Mouse (Mus musculus) cerebellum, adult 8-10 months (tissue): Measurements from ENCODE around the gene Smtnl1.
A peak's percentile ranks its signal among the peaks of the same experiment; 100 is the strongest.
"Not testable (repeated sequence)": the region's sequence is repeated elsewhere in the genome, so short reads cannot be mapped to it uniquely, and the experiment has no call there.

Experiments used
- DNase-seq: peaks from one replicate; pipeline ENCODE4 v3.0.0; 2022

Smtnl1 gene

GRCm38 (mm10) chr2:84837817-84838592 is 15.6 kb upstream of the Smtnl1 start:
- DNase-seq = no peak

GRCm38 (mm10) chr2:84837107-84837506 is 14.7 kb upstream of the Smtnl1 start:
- DNase-seq = no peak

- peak; percentile 85 for DNase-seq
These were observed 9.4 kb upstream of the Smtnl1 start for GRCm38 (mm10) chr2:84831666-84832391.

GRCm38 (mm10) chr2:84827283-84827920 is 5.0 kb upstream of the Smtnl1 start:
- DNase-seq = peak; percentile 14

GRCm38 (mm10) chr2:84826488-84827282 is 4.2 kb upstream of the Smtnl1 start, which contains the start of gene Timm10:
Timm10 (plus strand) TSS chr2:84826997.
- DNase-seq = peak; percentile 88

- DNase-seq = no peak
These were observed 785 bp upstream of the Smtnl1 start for GRCm38 (mm10) chr2:84823237-84823636.

- DNase-seq = no peak
These were observed 2.6 kb downstream of the Smtnl1 start for GRCm38 (mm10) chr2:84819861-84820260.

GRCm38 (mm10) chr2:84812676-84813075 is 9.8 kb downstream of the Smtnl1 start:
- no peak for DNase-seq

GRCm38 (mm10) chr2:84811880-84812279 is 10.6 kb downstream of the Smtnl1 start:
- DNase-seq = no peak

GRCm38 (mm10) chr2:84810886-84811577 is 11.4 kb downstream of the Smtnl1 start:
- peak; percentile 76 for DNase-seq

GRCm38 (mm10) chr2:84810526-84810885 is 11.9 kb downstream of the Smtnl1 start:
- no peak for DNase-seq

GRCm38 (mm10) chr2:84809330-84809729 is 13.1 kb downstream of the Smtnl1 start:
- DNase-seq = no peak

GRCm38 (mm10) chr2:84806546-84806945 is 15.9 kb downstream of the Smtnl1 start:
- DNase-seq = no peak

- DNase-seq = no peak
These were observed 18.5 kb downstream of the Smtnl1 start for GRCm38 (mm10) chr2:84803963-84804362.

GRCm38 (mm10) chr2:84801223-84801622 is 21.2 kb downstream of the Smtnl1 start:
- DNase-seq = not testable (repeated sequence)

- no peak for DNase-seq
These were observed 22.1 kb downstream of the Smtnl1 start for GRCm38 (mm10) chr2:84800304-84800703.

- DNase-seq = peak; percentile 75
These were observed 23.4 kb downstream of the Smtnl1 start for GRCm38 (mm10) chr2:84799041-84799561.

GRCm38 (mm10) chr2:84798493-84798921 is 23.9 kb downstream of the Smtnl1 start, which contains the start of gene Ube2l6:
Ube2l6 (plus strand) TSS chr2:84798828.
- peak; percentile 59 for DNase-seq

- peak; percentile 85 for DNase-seq
These were observed 24.5 kb downstream of the Smtnl1 start for GRCm38 (mm10) chr2:84797833-84798492.

GRCm38 (mm10) chr2:84793871-84794270 is 28.6 kb downstream of the Smtnl1 start:
- no peak for DNase-seq

GRCm38 (mm10) chr2:84793154-84793553 is 29.3 kb downstream of the Smtnl1 start:
- DNase-seq = no peak
